Mouse (Mus musculus) retina, embryonic 14.5 days (tissue): ENCODE data around the gene Atp6v0b.

ENCODE experiments used
- DNase-seq: peaks from one replicate; pipeline ENCODE4 v3.0.0-alpha.2; 2015; ENCODE audit warnings: low spot score

Atp6v0b gene

GRCm38 (mm10) chr4:117908834-117909453 lies 21.8 kb upstream of the Atp6v0b start:
- peak; percentile 47 for DNase-seq

- no peak for DNase-seq
Measured at GRCm38 (mm10) chr4:117906196-117906595, 19.1 kb upstream of the Atp6v0b start.

DNA sequence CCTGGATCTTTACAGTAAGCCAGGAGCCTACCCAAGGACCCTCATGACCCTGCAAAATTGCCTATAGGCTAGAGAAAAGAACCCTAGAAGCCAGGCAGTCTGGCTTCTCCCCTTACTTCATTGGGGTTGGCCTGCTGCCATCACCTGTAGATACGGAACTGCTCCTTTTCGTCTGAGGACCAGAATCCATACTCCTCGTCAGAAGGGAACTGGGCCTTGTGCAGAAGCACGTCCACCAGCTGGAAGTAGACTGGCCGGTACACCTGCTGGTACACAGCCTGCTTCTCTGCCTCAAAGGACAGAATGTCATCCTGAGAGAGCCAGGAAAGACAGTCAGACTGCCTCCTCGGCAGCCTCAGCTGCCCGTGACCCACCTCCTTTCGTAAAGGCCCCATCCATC lies 17.6 kb upstream of the Atp6v0b start:
- no peak for DNase-seq

DNA sequence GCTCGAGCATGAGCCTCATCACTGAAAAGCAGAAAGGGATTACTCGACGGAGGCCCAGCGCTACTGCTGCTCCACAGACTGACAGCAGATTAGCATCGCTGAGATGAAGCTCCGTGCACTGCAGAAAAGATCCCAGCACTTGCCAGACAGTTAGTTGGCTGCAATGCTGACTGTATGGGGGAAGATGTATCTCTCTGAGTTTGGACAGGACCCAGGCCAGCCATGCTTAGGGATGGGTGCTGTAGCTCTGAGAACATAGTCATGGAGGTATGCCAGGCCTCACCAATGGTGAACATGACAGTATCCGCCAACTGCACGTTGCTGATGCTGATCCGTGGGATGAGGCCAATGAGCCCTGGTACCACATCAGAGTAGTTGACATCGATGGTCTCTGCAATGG lies 17.0 kb upstream of the Atp6v0b start:
- DNase-seq, result no peak

DNA sequence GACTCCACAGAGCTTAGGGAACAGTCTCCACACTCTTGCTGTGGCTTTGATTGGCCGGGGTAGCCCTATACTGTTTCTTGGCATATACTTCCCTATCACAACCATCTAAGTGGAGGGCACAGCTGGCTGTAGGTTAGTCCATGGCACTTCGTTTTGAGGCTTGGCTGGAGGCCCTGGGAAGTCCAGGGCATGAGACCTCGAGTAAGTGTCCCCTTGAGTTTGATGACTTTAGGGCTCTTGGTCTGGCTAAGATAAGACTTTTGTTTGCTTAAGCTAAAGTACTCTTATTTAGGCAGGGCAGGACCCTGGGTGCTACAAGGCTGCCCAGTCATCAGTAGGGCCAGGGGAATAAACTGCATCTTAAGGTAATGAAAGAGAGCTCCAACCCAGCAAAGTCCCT lies 11.0 kb upstream of the Atp6v0b start:
- no peak for DNase-seq

DNA sequence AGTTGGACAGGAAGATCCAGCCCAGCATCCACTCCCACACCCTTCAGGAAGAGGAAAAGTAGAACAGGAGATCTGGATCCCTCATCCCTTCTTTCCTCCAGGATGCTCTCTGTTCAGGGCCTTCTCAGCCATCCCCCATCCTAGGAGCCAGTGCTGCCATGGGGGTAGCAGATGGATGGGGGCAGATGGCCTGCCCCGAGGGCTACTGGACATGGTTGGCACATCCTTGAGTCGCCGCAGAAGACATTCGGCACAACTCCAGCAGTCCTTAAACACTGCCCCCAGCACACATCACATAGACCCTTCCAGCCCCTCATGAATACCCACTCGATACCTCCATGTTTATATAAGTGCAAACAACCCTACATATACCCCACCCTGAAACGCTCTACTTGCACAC lies 8.9 kb upstream of the Atp6v0b start:
- DNase-seq, result no peak

DNA sequence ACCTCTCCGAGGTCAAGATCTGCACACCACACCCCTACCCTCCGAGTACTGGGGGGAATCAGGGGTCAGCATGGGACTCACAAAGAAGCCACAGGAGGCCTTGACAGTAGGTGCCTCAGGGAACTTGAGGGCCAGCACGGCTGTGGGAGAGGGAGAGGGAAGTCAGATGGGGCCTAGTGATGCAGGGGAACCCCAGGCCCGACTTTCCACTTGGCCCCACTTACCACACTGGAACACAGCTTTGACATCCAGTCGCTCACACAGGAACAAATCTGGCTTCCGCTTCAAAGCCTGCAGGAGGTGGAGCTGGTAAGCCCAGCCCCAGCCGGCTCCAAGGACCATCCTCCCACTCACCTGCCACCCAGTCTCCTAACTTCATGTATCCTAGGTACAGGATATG lies 8.2 kb upstream of the Atp6v0b start:
- no peak for DNase-seq

GRCm38 (mm10) chr4:117894601-117895000 lies 7.5 kb upstream of the Atp6v0b start:
- no peak for DNase-seq

DNA sequence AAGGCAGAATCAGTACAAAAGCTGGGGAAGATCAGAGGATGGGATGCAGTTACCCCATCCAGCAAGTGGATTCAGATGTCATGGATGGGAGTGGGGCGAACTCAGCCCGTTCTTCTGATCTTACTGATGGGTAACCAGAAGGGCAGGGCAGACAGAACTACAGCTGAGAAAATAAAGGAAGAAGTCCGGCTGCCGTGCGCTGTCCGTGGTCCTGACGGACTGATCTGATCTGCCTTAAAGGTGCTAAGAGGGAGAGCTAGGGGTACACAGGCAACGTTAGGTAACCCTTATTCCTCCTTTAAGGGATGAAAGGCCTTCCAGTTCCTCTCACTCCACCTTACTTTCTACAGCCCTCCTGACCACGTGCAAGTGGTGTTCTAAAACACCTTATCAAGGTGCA lies 6.2 kb upstream of the Atp6v0b start:
- peak; percentile 63 for DNase-seq

GRCm38 (mm10) chr4:117891738-117892161 lies 4.6 kb upstream of the Atp6v0b start, which contains the start of gene Dph2:
TSS of gene Dph2 (minus strand) at chr4:117892032.
- DNase-seq, result peak; percentile 93

DNA sequence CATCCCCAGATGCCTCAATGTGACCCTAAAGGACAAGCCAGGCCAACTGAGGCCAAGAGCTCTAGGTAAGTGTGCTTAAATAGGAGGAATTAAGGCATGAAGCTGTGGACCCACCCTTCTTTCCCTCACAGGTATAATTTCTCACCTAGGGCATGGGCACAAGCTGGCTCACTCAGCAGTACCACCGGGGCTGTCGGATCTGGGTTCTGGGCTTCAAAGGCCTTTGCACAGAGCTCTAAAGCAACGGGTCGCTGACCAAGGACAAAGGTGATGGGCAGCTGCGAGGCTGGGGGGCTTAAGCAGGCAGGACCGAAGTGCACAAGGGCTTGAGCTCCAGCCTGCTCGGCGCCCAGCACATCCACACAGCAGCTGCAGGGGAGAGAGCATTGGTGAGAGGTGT lies 3.6 kb upstream of the Atp6v0b start:
- no peak for DNase-seq

GRCm38 (mm10) chr4:117890031-117890430 lies 2.9 kb upstream of the Atp6v0b start:
- no peak for DNase-seq

GRCm38 (mm10) chr4:117889471-117889870 lies 2.3 kb upstream of the Atp6v0b start:
- DNase-seq, result no peak

DNA sequence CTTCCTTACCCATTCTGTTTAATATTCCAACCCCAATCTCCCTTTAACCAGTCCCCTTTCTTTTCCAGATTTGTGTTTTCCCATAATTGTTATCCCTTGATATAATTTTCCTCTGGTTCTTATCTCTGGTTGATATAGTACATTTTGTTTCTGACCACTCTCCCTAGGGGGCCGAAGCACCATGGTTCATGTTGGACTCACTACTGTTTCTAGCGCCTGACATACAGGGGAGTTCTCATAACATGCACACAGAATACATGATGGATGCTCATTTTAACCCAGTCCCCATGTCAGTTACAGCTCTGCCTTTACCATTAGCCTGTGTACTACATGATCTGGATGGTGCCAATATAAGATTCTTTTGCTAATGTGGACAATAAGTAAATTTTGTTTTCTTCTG lies 787 bp upstream of the Atp6v0b start:
- DNase-seq, result no peak

GRCm38 (mm10) chr4:117886644-117887043 lies 489 bp downstream of the Atp6v0b start:
- DNase-seq, result peak; percentile 10

DNA sequence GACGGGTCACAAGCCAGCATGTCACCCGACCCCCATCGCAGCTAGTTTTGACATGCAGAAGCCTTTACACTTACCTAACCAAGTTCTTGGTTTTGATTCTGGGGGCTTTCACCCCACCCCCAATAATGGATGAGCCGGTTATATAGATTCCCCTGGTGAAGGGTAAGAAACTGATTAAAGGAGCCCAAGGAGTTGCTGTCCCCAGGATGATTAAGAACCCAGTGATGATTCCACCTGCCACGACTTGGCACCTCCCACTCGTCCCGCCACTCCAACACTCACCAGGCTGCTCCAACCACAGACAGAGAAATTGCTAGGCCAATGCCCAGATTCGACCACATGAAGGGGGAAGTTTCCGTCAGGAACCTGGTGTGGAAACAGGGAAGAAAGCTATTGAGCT lies 1.1 kb downstream of the Atp6v0b start:
- no peak for DNase-seq

- DNase-seq, result no peak
Measured at GRCm38 (mm10) chr4:117885093-117885492, 2.0 kb downstream of the Atp6v0b start.

- DNase-seq, result no peak
Measured at GRCm38 (mm10) chr4:117884146-117884545, 3.0 kb downstream of the Atp6v0b start.

GRCm38 (mm10) chr4:117882701-117883691 lies 4.1 kb downstream of the Atp6v0b start, which contains the start of gene B4galt2:
TSS of gene B4galt2 (minus strand) at chr4:117883487.
- DNase-seq, result peak; percentile 64

GRCm38 (mm10) chr4:117878703-117879102 lies 8.4 kb downstream of the Atp6v0b start:
- DNase-seq, result no peak

GRCm38 (mm10) chr4:117878301-117878700 lies 8.8 kb downstream of the Atp6v0b start:
- DNase-seq, result no peak

GRCm38 (mm10) chr4:117873615-117874014 lies 13.5 kb downstream of the Atp6v0b start:
- no peak for DNase-seq

- peak; percentile 58 for DNase-seq
Measured at GRCm38 (mm10) chr4:117872471-117872886, 14.7 kb downstream of the Atp6v0b start, which contains the start of gene Ccdc24. TSS of gene Ccdc24 (minus strand) at chr4:117872557.
